Mouse (Mus musculus) myocyte (in vitro differentiated cells): Measurements from ENCODE around the gene Ivns1abp.

Experiments
- CEBPB ChIP-seq: IDR thresholded peaks from 2 replicates; pipeline ENCODE4 v1.6.1; 2011; ENCODE audit warnings: mild to moderate bottlenecking, moderate library complexity; ENCODE audit not compliant: poor library complexity, insufficient read depth, severe bottlenecking
- E2F4 ChIP-seq: IDR thresholded peaks from one replicate; pipeline ENCODE4 v1.6.1; 2011; ENCODE audit warnings: mild to moderate bottlenecking, control low read depth, moderate library complexity; ENCODE audit not compliant: insufficient read depth
- MAX ChIP-seq: IDR thresholded peaks from one replicate; pipeline ENCODE4 v1.6.1; 2011; ENCODE audit warnings: low read depth, mild to moderate bottlenecking, control low read depth
- POLR2A ChIP-seq: IDR thresholded peaks from one replicate; pipeline ENCODE4 v1.6.1; 2011; ENCODE audit warnings: low read depth, mild to moderate bottlenecking, control low read depth, moderate library complexity; ENCODE audit not compliant: insufficient read length
- USF1 ChIP-seq: IDR thresholded peaks from one replicate; pipeline ENCODE4 v1.6.1; 2011; ENCODE audit warnings: low read depth, mild to moderate bottlenecking, control low read depth, moderate library complexity

- TF ChIP-seq E2F4 (no peak), MAX (no peak), USF1 (no peak), CEBPB (no peak), POLR2A (no peak)
These were observed 42.4 kb upstream of the Ivns1abp start for GRCm38 (mm10) chr1:151301904-151302303.
